Comparison of ENCODE assay signal across 14 mouse cellular contexts in genomic region chr8:22147706-22148366, GRCm38 (mm10). TPM values are rescaled to one million over a fixed set of nuclear protein-coding genes. Genes with fewer than 3 reads are reported as not detected.
"Had no signal": no experiment of that assay in that cellular context is flagged by ENCODE, and none has a peak within 500 bp of the region (broad histone marks: within the 10 kb centered on the region; RNA-seq: fewer than 3 reads in every experiment).

No protein-coding gene starts in this region.

- H3K4me1 ChIP-seq: midbrain, embryonic 10.5 days had no signal

- H3K9me3 ChIP-seq: midbrain, embryonic 10.5 days had no signal

- H3K9ac ChIP-seq: liver, embryonic 14.5 days had no signal

- H3K4me3 ChIP-seq: midbrain, embryonic 10.5 days; myocyte had no signal

- DNase-seq: kidney, adult 18-20 months; kidney, postnatal 36 days; left cerebral cortex, postnatal 4 days; lung, adult 2 months; lung, postnatal 36 days; midbrain, embryonic 14.5 days; thymus, postnatal 36 days had no signal

- ATAC-seq: lung, postnatal 0 days had no signal

- H3K27ac ChIP-seq: liver, embryonic 14.5 days; midbrain, embryonic 10.5 days; stomach, postnatal 0 days had no signal

RNA-seq across cellular contexts. Expression of gene Nek5, which starts 23.0 kb away (rescaled TPM):
- total RNA-seq: megakaryocyte, adult 5-6 weeks had no signal
- polyA plus RNA-seq: kidney, embryonic 14.5 days; myocyte had no signal
